Mouse (Mus musculus): ENCODE data around the gene Zp1.

- no peak for TF ChIP-seq CTCF (IDR thresholded peaks at IDR 0.05; ENCODE audit: insufficient read depth, low read depth, low read length)
- no peak for TF ChIP-seq POLR2A (IDR thresholded peaks at IDR 0.05; ENCODE audit: insufficient read depth, low read depth, low read length)
Measured at GRCm38 (mm10) chr19:10880975-10881425, 39.4 kb downstream of the Zp1 start.
